Mouse (Mus musculus) midbrain, embryonic 13.5 days (tissue): ENCODE results near the gene Slc11a2. TPM values are rescaled to one million over a fixed set of nuclear protein-coding genes. Genes with fewer than 3 reads are reported as not detected.
"Not testable (repeated sequence)": the region's sequence is repeated elsewhere in the genome, so short reads cannot be mapped to it uniquely, and the experiment has no call there.

Experiments
- ATAC-seq: fragments of 200-750 bp; cut with Nextera tagmentation; 2 replicates; pipeline ENCODE4 v1.8.0; 2017; ENCODE audit warnings: mild to moderate bottlenecking, moderate TSS enrichment, moderate library complexity
- H3K27ac ChIP-seq: fragments of 300-500 bp; sonication (generic); 2 replicates; pipeline ENCODE4 v1.5.1; 2015; ENCODE audit warnings: inconsistent platforms, mild to moderate bottlenecking, moderate library complexity
- H3K27me3 ChIP-seq: fragments of 300-500 bp; sonication (generic); 2 replicates; pipeline ENCODE4 v1.6.1; 2015; ENCODE audit warnings: mild to moderate bottlenecking, inconsistent platforms
- H3K36me3 ChIP-seq: fragments of 300-500 bp; sonication (generic); 2 replicates; pipeline ENCODE4 v1.6.1; 2015; ENCODE audit warnings: mild to moderate bottlenecking, inconsistent platforms
- H3K4me1 ChIP-seq: fragments of 300-500 bp; sonication (generic); replicated peaks from 2 replicates; pipeline ENCODE4 v1.6.1; 2015; ENCODE audit warnings: inconsistent platforms
- H3K4me2 ChIP-seq: fragments of 300-500 bp; sonication (generic); replicated peaks from 2 replicates; pipeline ENCODE4 v1.6.1; 2015; ENCODE audit warnings: moderate library complexity, mild to moderate bottlenecking, inconsistent platforms
- H3K4me3 ChIP-seq: fragments of 300-500 bp; sonication (generic); replicated peaks from 2 replicates; pipeline ENCODE4 v1.5.1; 2015; ENCODE audit warnings: mild to moderate bottlenecking, inconsistent platforms
- H3K9ac ChIP-seq: fragments of 300-500 bp; sonication (generic); replicated peaks from 2 replicates; pipeline ENCODE4 v1.6.1; 2015; ENCODE audit warnings: mild to moderate bottlenecking, inconsistent platforms
- H3K9me3 ChIP-seq: fragments of 300-500 bp; sonication (generic); 2 replicates; pipeline ENCODE4 v1.6.1; 2016; ENCODE audit warnings: mild to moderate bottlenecking, inconsistent platforms
- WGBS: fragments of 180-500 bp; shearing (Covaris S2); methylation state at CpG from one replicate; pipeline ENCODE4 v1.1.7; 2015; 5-methylcytosine and 5-hydroxymethylcytosine counted together
- polyA plus RNA-seq: library from polyadenylated mRNA; unstranded; fragments of >200 nt; fragmentation: Nextera tagmentation; extraction: Ambion mirVana; gene quantifications from 2 replicates; pipeline ENCODE4 v1.2.1, GENCODE M21; 2015

Slc11a2 gene
- polyA plus RNA-seq, 1 experiment from 2014 or later, result 21.5 TPM

GRCm38 (mm10) chr15:100367119-100367518 lies 57.8 kb downstream of the Slc11a2 start:
- ATAC-seq, result no peak
- Histone ChIP-seq H3K27me3 (no peaks in the 10 kb centered on the region), H3K27ac (no peak overlapping the region), H3K4me3 (no peak overlapping the region), H3K4me1 (no peaks in the 10 kb centered on the region), H3K4me2 (no peak overlapping the region), H3K36me3 (no peaks in the 10 kb centered on the region), H3K9ac (no peak overlapping the region), H3K9me3 (no peaks in the 10 kb centered on the region)
- WGBS, result 92% methylated on average over 7 of the region's 7 CpGs

GRCm38 (mm10) chr15:100365967-100366366 lies 58.9 kb downstream of the Slc11a2 start:
- not testable (repeated sequence) for H3K9ac ChIP-seq, H3K27me3 ChIP-seq, H3K27ac ChIP-seq, ATAC-seq, H3K36me3 ChIP-seq, H3K4me3 ChIP-seq, H3K4me1 ChIP-seq, H3K4me2 ChIP-seq, H3K9me3 ChIP-seq
- 69% methylated on average over 9 of the region's 9 CpGs for WGBS

GRCm38 (mm10) chr15:100364242-100364641 lies 60.6 kb downstream of the Slc11a2 start, which contains the start of gene Higd1c:
TSS of gene Higd1c (plus strand) at chr15:100364542.
- Histone ChIP-seq H3K9ac (no peak within 1 kb of the TSS), H3K27ac (no peak within 1 kb of the TSS)

GRCm38 (mm10) chr15:100355876-100356275 lies 69.0 kb downstream of the Slc11a2 start:
- 93% methylated on average over 5 of the region's 5 CpGs for WGBS
- no peak overlapping the region for H3K27ac ChIP-seq
- no peak overlapping the region for H3K9ac ChIP-seq
- no peak overlapping the region for H3K4me2 ChIP-seq
- H3K36me3 ChIP-seq, result no peaks in the 10 kb centered on the region
- H3K9me3 ChIP-seq, result no peaks in the 10 kb centered on the region
- no peak for ATAC-seq
- no peaks in the 10 kb centered on the region for H3K4me1 ChIP-seq
- H3K27me3 ChIP-seq, result no peaks in the 10 kb centered on the region
- no peak overlapping the region for H3K4me3 ChIP-seq

More at GRCm38 (mm10) chr15:100364242-100364641, 60.6 kb downstream of the Slc11a2 start, which contains the start of gene Higd1c:
- Histone ChIP-seq H3K36me3 (no peaks in the 10 kb centered on the region), H3K4me3 (no peak within 1 kb of the TSS), H3K4me1 (no peaks in the 10 kb centered on the region), H3K9me3 (no peaks in the 10 kb centered on the region), H3K27me3 (no peaks in the 10 kb centered on the region), H3K4me2 (no peak within 1 kb of the TSS)
- no peak for ATAC-seq
- 85% methylated on average over 7 of the region's 7 CpGs for WGBS

- not testable (repeated sequence) for H3K9me3 ChIP-seq, H3K4me3 ChIP-seq, H3K27me3 ChIP-seq, H3K36me3 ChIP-seq, H3K4me1 ChIP-seq, H3K4me2 ChIP-seq, H3K27ac ChIP-seq, H3K9ac ChIP-seq, ATAC-seq
- 98% methylated on average over 9 of the region's 22 CpGs for WGBS
Observed at GRCm38 (mm10) chr15:100353399-100353798, 71.5 kb downstream of the Slc11a2 start.

- H3K4me2 ChIP-seq, result no peak within 1 kb of the TSS
- 92% methylated on average over 10 of the region's 10 CpGs for WGBS
- H3K4me1 ChIP-seq, result no peaks in the 10 kb centered on the region
- no peaks in the 10 kb centered on the region for H3K27me3 ChIP-seq
- no peak for ATAC-seq
- no peak within 1 kb of the TSS for H3K4me3 ChIP-seq
- no peaks in the 10 kb centered on the region for H3K9me3 ChIP-seq
- H3K27ac ChIP-seq, result no peak within 1 kb of the TSS
- H3K9ac ChIP-seq, result no peak within 1 kb of the TSS
- H3K36me3 ChIP-seq, result no peaks in the 10 kb centered on the region
Observed at GRCm38 (mm10) chr15:100352711-100353250, 72.1 kb downstream of the Slc11a2 start, which contains the start of the genes Methig1 and Mettl7a2. TSS of gene Methig1 (plus strand) at chr15:100353149. TSS of gene Mettl7a2 (plus strand) at chr15:100353200.

- 82% methylated on average over 6 of the region's 6 CpGs for WGBS
- Histone ChIP-seq H3K27me3 (no peaks in the 10 kb centered on the region), H3K9ac (no peak overlapping the region), H3K4me3 (no peak overlapping the region), H3K27ac (no peak overlapping the region), H3K4me1 (no peaks in the 10 kb centered on the region), H3K36me3 (no peaks in the 10 kb centered on the region), H3K4me2 (no peak overlapping the region), H3K9me3 (no peaks in the 10 kb centered on the region)
- no peak for ATAC-seq
Observed at GRCm38 (mm10) chr15:100351501-100352060, 73.3 kb downstream of the Slc11a2 start.

- Histone ChIP-seq H3K4me2 (no peak overlapping the region), H3K4me1 (no peaks in the 10 kb centered on the region), H3K27me3 (no peaks in the 10 kb centered on the region), H3K36me3 (no peaks in the 10 kb centered on the region), H3K27ac (no peak overlapping the region), H3K9ac (no peak overlapping the region), H3K9me3 (no peaks in the 10 kb centered on the region), H3K4me3 (no peak overlapping the region)
- 54% methylated on average over 2 of the region's 2 CpGs for WGBS
- ATAC-seq, result no peak
Observed at GRCm38 (mm10) chr15:100349496-100349895, 75.4 kb downstream of the Slc11a2 start.

GRCm38 (mm10) chr15:100346761-100347160 lies 78.1 kb downstream of the Slc11a2 start:
- H3K36me3 ChIP-seq, result no peaks in the 10 kb centered on the region
- no peak overlapping the region for H3K4me3 ChIP-seq
- no peak overlapping the region for H3K4me2 ChIP-seq
- ATAC-seq, result no peak
- H3K9ac ChIP-seq, result no peak overlapping the region
- WGBS, result 55% methylated on average over 14 of the region's 14 CpGs
- H3K27me3 ChIP-seq, result no peaks in the 10 kb centered on the region
- H3K27ac ChIP-seq, result no peak overlapping the region
- no peaks in the 10 kb centered on the region for H3K4me1 ChIP-seq
- no peaks in the 10 kb centered on the region for H3K9me3 ChIP-seq

- Histone ChIP-seq H3K4me2 (no peak overlapping the region), H3K27ac (no peak overlapping the region), H3K4me3 (no peak overlapping the region), H3K36me3 (no peaks in the 10 kb centered on the region), H3K27me3 (no peaks in the 10 kb centered on the region), H3K9me3 (no peaks in the 10 kb centered on the region), H3K4me1 (no peaks in the 10 kb centered on the region), H3K9ac (no peak overlapping the region)
- no peak for ATAC-seq
Observed at GRCm38 (mm10) chr15:100345484-100345883, 79.4 kb downstream of the Slc11a2 start.

GRCm38 (mm10) chr15:100341314-100341980 lies 83.4 kb downstream of the Slc11a2 start:
- ATAC-seq, H3K4me2 ChIP-seq, H3K27me3 ChIP-seq, H3K9me3 ChIP-seq, H3K4me1 ChIP-seq, H3K9ac ChIP-seq, H3K36me3 ChIP-seq, H3K4me3 ChIP-seq, H3K27ac ChIP-seq: not testable (repeated sequence)
- 76% methylated on average over 4 of the region's 5 CpGs for WGBS
